Mouse (Mus musculus): ENCODE results near the gene Bphl.

- TF ChIP-seq ZC3H11A (IDR thresholded peaks at IDR 0.05; ENCODE audit: borderline replicate concordance, low read depth, low read length) (no peak), CHD2 (IDR thresholded peaks at IDR 0.05; ENCODE audit: low read depth, low read length) (no peak), ZNF384 (IDR thresholded peaks at IDR 0.05; ENCODE audit: low read depth, low read length) (no peak), HCFC1 (IDR thresholded peaks at IDR 0.05; ENCODE audit: borderline replicate concordance, insufficient read depth, low read length) (no peak), MAFK (IDR thresholded peaks at IDR 0.05; ENCODE audit: insufficient read depth, low read depth, low read length) (no peak)
Measured at GRCm38 (mm10) chr13:34038901-34039341, 1.5 kb downstream of the Bphl start.
